Comparison of ENCODE assay signal across 8 mouse cellular contexts in genomic region chr1:86530871-86531546, GRCm38 (mm10). TPM values are rescaled to one million over a fixed set of nuclear protein-coding genes. Genes with fewer than 3 reads are reported as not detected.
DNase-seq lines count a peak whose midpoint lies in the region; ATAC-seq and TF ChIP-seq lines count a peak whose summit lies in the region.

No protein-coding gene starts in this region.

- TF ChIP-seq EP300 in ES-Bruce4 (IDR thresholded peaks at IDR 0.05; ENCODE audit: insufficient read depth, low read depth, low read length): no peak

- WGBS in heart, embryonic 10.5 days: 20% methylated on average over 4 of the region's 4 CpGs
- 13% methylated on average over 4 of the region's 4 CpGs for WGBS in midbrain, embryonic 13.5 days

- H3K36me3 ChIP-seq in heart, embryonic 10.5 days: peaks cover 40% of the 10 kb centered on the region
- peaks cover 36% of the 10 kb centered on the region for H3K36me3 ChIP-seq in ES-Bruce4 (ENCODE audit: control insufficient read depth, insufficient read depth, low read length, poor library complexity, severe bottlenecking)
- peaks cover 27% of the 10 kb centered on the region for H3K36me3 ChIP-seq in midbrain, embryonic 13.5 days

- no peak overlapping the region; the same call in 1 of the 2 replicates for H3K27ac ChIP-seq in heart, embryonic 10.5 days
- H3K27ac ChIP-seq in ES-Bruce4 (ENCODE audit: insufficient read depth, low read length): peak overlapping the region; percentile 91
- H3K27ac ChIP-seq in midbrain, embryonic 13.5 days: peak overlapping the region; percentile 69

- TF ChIP-seq CTCF in ES-Bruce4 (IDR thresholded peaks at IDR 0.05; ENCODE audit: low read depth, low read length): no peak

- H3K4me2 ChIP-seq in midbrain, embryonic 13.5 days (replicated peaks): peak overlapping the region; percentile 28

- no peak for DNase-seq in heart, embryonic 10.5 days (ENCODE audit: low spot score)
- no peak for DNase-seq in heart, adult 11 months
- peak; percentile 68 for DNase-seq in forelimb bud, embryonic 11.5 days (ENCODE audit: low read depth, low spot score)
- no peak for DNase-seq in frontal cortex, adult 2 months (ENCODE audit: extremely low spot score in 1 of 2, low spot score in 1 of 2)
- DNase-seq in urinary bladder, postnatal 4 days (ENCODE audit: low spot score in 2 of 2): no peak

- H3K9ac ChIP-seq in ES-Bruce4 (ENCODE audit: low read depth, poor library complexity, severe bottlenecking): peak overlapping the region; percentile 60
- peak overlapping the region; percentile 52 for H3K9ac ChIP-seq in midbrain, embryonic 13.5 days (replicated peaks)

- no peak for ATAC-seq in midbrain, embryonic 13.5 days
- ATAC-seq in megakaryocyte, adult 5-6 weeks (ENCODE audit: poor library complexity, severe bottlenecking): no peak

- H3K27me3 ChIP-seq in heart, embryonic 10.5 days (ENCODE audit: insufficient read depth, poor library complexity, severe bottlenecking): no peaks in the 10 kb centered on the region
- no peaks in the 10 kb centered on the region for H3K27me3 ChIP-seq in ES-Bruce4 (ENCODE audit: control insufficient read depth, insufficient read depth, low read length, poor library complexity, severe bottlenecking)
- no peaks in the 10 kb centered on the region for H3K27me3 ChIP-seq in midbrain, embryonic 13.5 days

- H3K9me3 ChIP-seq in heart, embryonic 10.5 days: no peaks in the 10 kb centered on the region
- no peaks in the 10 kb centered on the region for H3K9me3 ChIP-seq in ES-Bruce4 (replicated peaks; ENCODE audit: control insufficient read depth, insufficient read depth, low read length, poor library complexity, severe bottlenecking)
- H3K9me3 ChIP-seq in midbrain, embryonic 13.5 days: no peaks in the 10 kb centered on the region

- H3K4me3 ChIP-seq in heart, embryonic 10.5 days: peak overlapping the region; percentile 13; the same call in 1 of the 2 replicates
- peak overlapping the region; percentile 14 for H3K4me3 ChIP-seq in ES-Bruce4 (ENCODE audit: low read depth, low read length)
- peak overlapping the region; percentile 17 for H3K4me3 ChIP-seq in midbrain, embryonic 13.5 days (replicated peaks)

- no peak for TF ChIP-seq POLR2A in ES-Bruce4 (IDR thresholded peaks at IDR 0.05; ENCODE audit: insufficient read depth, low read length)

- peaks cover 41% of the 10 kb centered on the region for H3K4me1 ChIP-seq in heart, embryonic 10.5 days
- H3K4me1 ChIP-seq in ES-Bruce4 (ENCODE audit: control insufficient read depth, insufficient read depth, low read length): no peaks in the 10 kb centered on the region
- peaks cover 33% of the 10 kb centered on the region for H3K4me1 ChIP-seq in midbrain, embryonic 13.5 days (replicated peaks)

RNA-seq across cellular contexts. Expression of gene Ptma, which starts 4.5 kb away (rescaled TPM):
- polyA plus RNA-seq in heart, embryonic 10.5 days (2016; fragmentation: Nextera tagmentation; extraction: Ambion mirVana): 1,013 and 1,650 TPM in 2 replicates
- polyA plus RNA-seq in ES-Bruce4 (2011; ENCODE audit: insufficient read depth, insufficient read length, low read depth, missing spikeins): 3,893 and 3,930 TPM in 2 replicates
- 2,381 and 2,469 TPM in 2 replicates for polyA plus RNA-seq in midbrain, embryonic 13.5 days (2015; fragmentation: Nextera tagmentation; extraction: Ambion mirVana)
- 707 and 751 TPM in 2 replicates for polyA plus RNA-seq in frontal cortex, adult 2 months (2012; rRNA removed)
- total RNA-seq in megakaryocyte, adult 5-6 weeks (2015): 3,234 and 3,618 TPM in 2 replicates
- 4,288 and 4,305 TPM in 2 replicates for total RNA-seq in megakaryocyte, adult 5-6 weeks (2017)

RNA-seq across cellular contexts. Expression of gene Pde6d, which starts 51.4 kb away (rescaled TPM):
- 69.7 and 73.6 TPM in 2 replicates for polyA plus RNA-seq in heart, embryonic 10.5 days (2016; fragmentation: Nextera tagmentation; extraction: Ambion mirVana)
- polyA plus RNA-seq in ES-Bruce4 (2011; ENCODE audit: insufficient read depth, insufficient read length, low read depth, missing spikeins): 23.5 and 30.1 TPM in 2 replicates
- 86.6 and 90.2 TPM in 2 replicates for polyA plus RNA-seq in midbrain, embryonic 13.5 days (2015; fragmentation: Nextera tagmentation; extraction: Ambion mirVana)
- 66.1 and 72.3 TPM in 2 replicates for polyA plus RNA-seq in frontal cortex, adult 2 months (2012; rRNA removed)
- 33.6 and 38.8 TPM in 2 replicates for total RNA-seq in megakaryocyte, adult 5-6 weeks (2015)
- 14.3 and 17.2 TPM in 2 replicates for total RNA-seq in megakaryocyte, adult 5-6 weeks (2017)

RNA-seq across cellular contexts. Expression of gene Cops7b, which starts 51.7 kb away (rescaled TPM):
- 41.3 and 45.9 TPM in 2 replicates for polyA plus RNA-seq in heart, embryonic 10.5 days (2016; fragmentation: Nextera tagmentation; extraction: Ambion mirVana)
- polyA plus RNA-seq in ES-Bruce4 (2011; ENCODE audit: insufficient read depth, insufficient read length, low read depth, missing spikeins): 31.7 and 36.2 TPM in 2 replicates
- 67.0 and 70.2 TPM in 2 replicates for polyA plus RNA-seq in midbrain, embryonic 13.5 days (2015; fragmentation: Nextera tagmentation; extraction: Ambion mirVana)
- polyA plus RNA-seq in frontal cortex, adult 2 months (2012; rRNA removed): 34.7 and 39.7 TPM in 2 replicates
- total RNA-seq in megakaryocyte, adult 5-6 weeks (2015): 5.8 and 6.8 TPM in 2 replicates
- total RNA-seq in megakaryocyte, adult 5-6 weeks (2017): 11.8 and 30.3 TPM in 2 replicates
